Mouse (Mus musculus): ENCODE measurements at regions not wholly inside any gene's neighbourhood (a gene's known extent, or its start where the extent isn't known, plus 50 kb on each side); places are given as distances from the start of the nearest gene placed in this dataset.
A peak's percentile ranks its signal among the peaks of the same experiment; 100 is the strongest.
"Not testable (repeated sequence)": the region's sequence is repeated elsewhere in the genome, so short reads cannot be mapped to it uniquely, and the experiment has no call there.

DNA sequence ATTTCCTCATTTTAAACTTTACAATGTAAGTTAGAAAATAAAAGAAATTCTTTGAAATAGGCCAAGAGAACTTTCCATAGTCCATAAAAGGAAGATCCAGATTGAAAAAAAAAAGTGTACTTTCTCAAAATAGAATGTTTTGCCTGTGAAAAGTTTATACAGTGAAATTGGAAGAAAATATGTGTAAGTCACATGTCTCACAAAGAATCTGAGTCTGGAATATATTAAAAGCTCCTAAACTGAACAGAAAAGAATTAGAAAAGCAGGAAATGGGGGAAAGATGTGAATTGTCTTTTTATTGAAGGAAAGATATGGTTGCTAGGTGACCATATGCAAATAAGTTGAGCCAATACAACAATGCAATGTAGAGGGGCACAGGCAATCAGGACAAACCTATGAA is 197.7 kb upstream of the Gm20594 start:
- TF ChIP-seq CTCF (IDR thresholded peaks at IDR 0.05; ENCODE audit: low read depth) = no peak
- Histone ChIP-seq H3K27me3 (ENCODE audit: insufficient read depth, low read length) (no peaks in the 10 kb centered on the region), H3K4me1 (replicated peaks; ENCODE audit: insufficient read depth, low read length) (no peaks in the 10 kb centered on the region), H3K4me2 (ENCODE audit: low read length) (no peak overlapping the region), H3K4me3 (replicated peaks; ENCODE audit: low read depth, low read length) (no peak overlapping the region), H3K9me3 (replicated peaks; ENCODE audit: low read length) (no peaks in the 10 kb centered on the region), H3K9ac (ENCODE audit: low read depth, low read length) (no peak overlapping the region), H3K36me3 (ENCODE audit: insufficient read depth, low read length) (no peaks in the 10 kb centered on the region), H3K27ac (no peak overlapping the region)
- DNase-seq (ENCODE audit: low spot score) (no peak), ATAC-seq (replicated peaks; ENCODE audit: low FRiP score, low read depth) (no peak)

DNA sequence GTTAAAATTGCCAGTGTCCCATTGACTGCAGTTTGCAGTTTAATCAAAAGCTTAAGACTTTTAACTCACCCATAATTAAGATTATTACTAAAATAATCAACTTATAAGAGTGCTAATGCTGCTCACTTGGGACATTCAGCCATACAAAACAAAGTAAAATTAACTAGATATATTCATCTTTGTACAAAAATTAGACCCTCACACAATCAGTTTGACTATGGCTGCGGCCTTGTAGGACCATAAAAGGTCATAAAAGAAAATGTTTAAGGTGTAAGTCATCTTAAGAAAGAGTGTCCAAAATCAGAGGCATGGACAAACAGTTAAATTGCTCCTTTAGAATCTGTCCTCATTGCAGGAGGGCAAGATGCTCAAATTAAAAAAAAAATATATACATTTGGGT is 186.0 kb upstream of the Gm20594 start:
- not testable (repeated sequence) for H3K9ac ChIP-seq (ENCODE audit: low read depth, low read length); H3K9me3 ChIP-seq (replicated peaks; ENCODE audit: low read length); H3K27ac ChIP-seq; H3K36me3 ChIP-seq (ENCODE audit: insufficient read depth, low read length); H3K4me1 ChIP-seq (replicated peaks; ENCODE audit: insufficient read depth, low read length); H3K27me3 ChIP-seq (ENCODE audit: insufficient read depth, low read length); DNase-seq (ENCODE audit: low spot score); H3K4me3 ChIP-seq (replicated peaks; ENCODE audit: low read depth, low read length); H3K4me2 ChIP-seq (ENCODE audit: low read length); ATAC-seq (replicated peaks; ENCODE audit: low FRiP score, low read depth)
- 54% methylated on average over 1 of the region's 1 CpGs for WGBS

DNA sequence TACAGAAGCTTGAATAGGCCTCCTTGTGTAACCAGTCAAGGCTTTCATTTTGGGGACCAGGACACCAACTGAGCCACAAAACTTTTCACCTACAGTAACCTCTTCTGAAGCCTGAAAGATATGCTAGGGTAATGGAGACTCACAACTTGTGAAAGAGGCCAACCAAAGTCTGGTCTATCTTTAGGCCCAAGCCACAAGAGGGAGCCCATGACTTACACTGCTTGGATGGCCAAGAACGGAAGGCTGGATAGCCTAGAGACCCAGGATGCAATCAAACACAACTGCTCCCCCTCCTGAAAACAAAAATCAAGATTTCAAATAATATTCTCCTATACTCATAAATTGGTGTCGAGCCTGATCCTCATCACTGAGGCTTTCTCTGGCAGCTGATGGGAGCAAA is 166.4 kb upstream of the Gm20594 start:
- DNase-seq (ENCODE audit: low spot score) = peak; percentile 1
- Histone ChIP-seq H3K4me2 (ENCODE audit: low read length) (no peak overlapping the region), H3K27me3 (ENCODE audit: insufficient read depth, low read length) (no peaks in the 10 kb centered on the region), H3K36me3 (ENCODE audit: insufficient read depth, low read length) (no peaks in the 10 kb centered on the region), H3K4me3 (replicated peaks; ENCODE audit: low read depth, low read length) (no peak overlapping the region), H3K9me3 (replicated peaks; ENCODE audit: low read length) (no peaks in the 10 kb centered on the region), H3K4me1 (replicated peaks; ENCODE audit: insufficient read depth, low read length) (no peaks in the 10 kb centered on the region), H3K27ac (no peak overlapping the region), H3K9ac (ENCODE audit: low read depth, low read length) (no peak overlapping the region)
- ATAC-seq (replicated peaks; ENCODE audit: low FRiP score, low read depth) = no peak
- peak; percentile 34; the same call in 1 of the 2 replicates for TF ChIP-seq CTCF (IDR thresholded peaks at IDR 0.05; ENCODE audit: low read depth)
- WGBS = 70% methylated on average over 2 of the region's 2 CpGs
